Mouse (Mus musculus): Measurements from ENCODE around the gene 2310022B05Rik. TPM values are rescaled to one million over a fixed set of nuclear protein-coding genes. Genes with fewer than 3 reads are reported as not detected.

Gene 2310022B05Rik
- polyA plus RNA-seq, 1 experiment: 102 TPM

Other genes starting within 250 kb of the 2310022B05Rik start
- 0.19 TPM for gene Pgbd5, start 223.7 kb downstream of the 2310022B05Rik start, polyA plus RNA-seq (2012; fragmentation: generic; extraction: Trizol)
- 26.3 TPM for gene Cog2, start 142.6 kb downstream of the 2310022B05Rik start, polyA plus RNA-seq (2012; fragmentation: generic; extraction: Trizol)
- gene Agt, start 93.7 kb downstream of the 2310022B05Rik start, polyA plus RNA-seq (2012; fragmentation: generic; extraction: Trizol): 0.70 TPM
- gene Capn9, start 87.3 kb downstream of the 2310022B05Rik start, polyA plus RNA-seq (2012; fragmentation: generic; extraction: Trizol): 0.04 TPM
- gene Ttc13, start 58.6 kb upstream of the 2310022B05Rik start, polyA plus RNA-seq (2012; fragmentation: generic; extraction: Trizol): 25.6 TPM
- gene Arv1, start 58.8 kb upstream of the 2310022B05Rik start, polyA plus RNA-seq (2012; fragmentation: generic; extraction: Trizol): 10.0 TPM
- gene Fam89a, start 88.5 kb upstream of the 2310022B05Rik start, polyA plus RNA-seq (2012; fragmentation: generic; extraction: Trizol): 0.36 TPM
- 0.01 TPM for gene Trim67, start 129.7 kb upstream of the 2310022B05Rik start, polyA plus RNA-seq (2012; fragmentation: generic; extraction: Trizol)
- 95.4 TPM for gene Gnpat, start 199.7 kb upstream of the 2310022B05Rik start, polyA plus RNA-seq (2012; fragmentation: generic; extraction: Trizol)
- gene 2810004N23Rik, start 199.8 kb upstream of the 2310022B05Rik start, polyA plus RNA-seq (2012; fragmentation: generic; extraction: Trizol): 27.1 TPM
- gene Exoc8, start 234.3 kb upstream of the 2310022B05Rik start, polyA plus RNA-seq (2012; fragmentation: generic; extraction: Trizol): 8.8 TPM
- gene Sprtn, start 234.5 kb upstream of the 2310022B05Rik start, polyA plus RNA-seq (2012; fragmentation: generic; extraction: Trizol): 13.3 TPM